Mouse (Mus musculus): Measurements from ENCODE around the gene Cntn4.

Gene Cntn4

DNA sequence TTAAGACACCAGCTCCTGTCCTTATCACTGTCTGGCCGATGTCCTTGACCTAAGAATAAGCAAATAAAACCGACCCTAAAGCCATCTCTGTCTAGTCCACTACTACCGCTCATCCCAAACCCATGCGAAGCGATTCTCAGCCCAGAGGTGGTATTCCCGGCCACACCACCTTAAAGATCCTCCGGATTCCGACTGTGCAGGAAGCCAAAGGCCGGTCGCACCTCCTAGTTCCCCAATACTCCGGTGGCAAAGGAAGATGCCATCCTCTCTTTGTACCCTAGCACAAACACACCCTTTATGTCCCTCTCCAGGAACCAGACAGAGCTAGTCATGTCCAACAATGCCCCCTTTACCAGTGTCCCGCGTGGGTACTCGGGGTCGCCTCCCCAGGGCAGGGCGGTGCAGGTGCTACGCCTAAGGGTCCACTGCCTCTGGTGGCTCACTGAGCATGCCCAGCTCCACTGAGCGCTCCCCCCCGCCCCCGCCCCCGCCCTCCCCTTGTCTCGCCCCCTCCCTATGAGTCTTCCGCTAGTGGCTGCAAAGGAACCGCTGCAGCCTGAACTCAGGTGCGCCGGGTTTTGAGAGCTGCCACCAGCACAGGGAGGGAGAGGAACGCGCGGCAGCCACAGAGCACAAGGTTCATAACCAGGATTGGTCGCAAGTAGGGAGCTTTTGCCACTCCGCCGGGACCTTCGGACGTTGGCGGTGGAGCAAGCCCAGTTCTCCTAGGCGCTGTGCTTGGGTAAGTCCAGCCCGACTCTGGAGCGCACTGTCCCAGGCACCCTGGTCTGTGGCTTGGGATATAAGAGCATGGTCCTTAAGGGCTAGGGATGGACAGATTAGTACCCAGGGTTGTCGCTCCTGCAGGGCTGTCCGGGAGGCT lies at the start of gene Cntn4:
Gene Cntn4, plus strand, starts transcription at position 512 of the 883 bp plus-strand sequence.
- DNase-seq: no peak

DNA sequence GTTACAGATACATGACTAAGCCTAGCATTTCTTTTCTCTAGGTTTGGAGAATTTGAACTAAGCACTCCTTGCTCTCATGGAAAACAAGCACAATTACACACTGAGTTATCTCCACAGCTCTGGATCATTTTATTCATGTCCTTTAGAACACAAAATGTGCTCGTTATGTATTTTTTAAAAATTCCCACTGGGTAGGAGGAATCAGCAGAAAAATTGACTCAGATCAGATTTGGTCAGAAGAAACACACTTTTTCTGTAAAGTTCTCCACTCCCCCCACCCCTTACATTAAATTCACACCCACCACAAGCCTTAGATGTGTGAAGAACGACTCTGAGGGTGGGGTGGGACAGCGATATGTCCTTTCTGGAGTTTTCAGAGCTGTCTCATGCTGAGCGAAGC lies 3.2 kb upstream of the Cntn4 start:
- no peak for DNase-seq

DNA sequence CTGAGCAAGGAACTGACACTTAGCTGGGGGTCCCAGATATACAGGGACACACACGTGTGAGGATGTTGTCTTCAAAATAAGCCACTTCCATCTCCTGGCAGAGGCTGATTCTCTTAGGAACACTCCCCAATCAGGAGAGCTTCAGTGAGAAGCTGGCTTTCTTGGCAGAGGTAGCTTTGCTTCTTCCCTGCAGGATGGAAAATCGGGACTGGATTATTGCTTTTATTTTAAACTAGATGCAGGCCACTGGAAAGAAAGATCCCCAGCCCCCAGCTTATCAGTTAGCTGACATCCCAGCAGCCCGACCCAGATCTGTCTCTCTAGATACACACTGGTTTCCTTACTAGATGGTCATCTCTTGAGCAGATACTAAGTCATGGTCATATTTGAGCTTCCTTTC lies 2.4 kb upstream of the Cntn4 start:
- no peak for DNase-seq

DNA sequence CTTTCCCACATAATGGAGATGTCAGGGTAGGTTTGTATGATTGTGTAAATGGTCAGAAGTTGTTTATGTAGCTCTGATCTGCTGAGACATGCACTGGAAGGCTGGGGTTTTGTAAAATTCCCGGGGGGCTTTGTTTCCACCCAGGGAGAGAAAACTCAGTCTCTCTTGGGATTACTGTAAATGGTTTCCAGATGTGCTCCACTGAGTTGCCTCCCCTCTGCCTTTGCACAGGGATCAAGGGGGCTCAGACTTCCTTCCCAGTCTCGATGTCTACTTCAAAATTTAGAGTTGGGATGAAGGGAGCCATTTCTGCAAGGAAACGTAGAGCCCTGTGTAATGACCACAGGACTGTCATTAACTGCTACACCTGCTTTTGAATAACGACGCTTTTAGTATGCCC lies 823 bp upstream of the Cntn4 start:
- DNase-seq: no peak

DNA sequence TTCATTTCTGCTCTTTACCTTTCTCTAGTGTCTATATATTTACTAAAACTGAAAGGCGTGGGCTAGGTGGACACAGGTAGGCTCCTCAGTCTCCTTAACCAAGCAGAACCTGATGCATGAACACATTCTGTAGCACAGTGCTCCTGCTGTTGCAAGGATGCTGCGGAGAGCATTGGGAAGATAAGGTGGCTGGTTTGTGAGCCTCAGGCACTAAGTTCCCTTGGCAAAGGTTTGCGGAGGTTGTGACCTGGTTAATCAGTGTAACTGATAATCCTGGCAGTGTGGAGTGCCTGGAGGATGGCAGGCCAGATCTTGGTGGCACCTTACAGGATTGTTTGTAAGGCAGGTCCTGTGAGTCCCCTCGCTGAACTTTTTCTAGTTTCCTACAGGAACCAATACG lies 1.3 kb downstream of the Cntn4 start:
- no peak for DNase-seq

DNA sequence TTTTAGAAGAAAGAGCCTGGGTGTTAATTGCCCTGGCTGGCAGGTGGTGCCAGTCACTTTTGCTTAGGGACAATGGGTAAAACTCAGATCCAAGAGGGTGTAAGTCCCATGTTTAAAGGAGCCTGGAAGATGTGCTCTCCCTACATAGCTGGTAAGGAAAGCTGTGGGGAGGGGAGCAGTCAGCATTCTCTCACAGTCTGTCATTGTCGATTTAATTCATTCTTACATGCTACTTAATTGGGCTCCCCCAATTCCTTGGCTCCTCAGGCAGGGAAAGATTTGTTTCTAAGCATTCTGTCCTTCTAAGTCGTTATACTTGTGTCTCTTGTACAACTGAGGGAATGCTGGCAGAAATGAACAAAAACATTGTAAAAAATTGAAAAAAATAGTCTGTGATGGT lies 4.0 kb downstream of the Cntn4 start:
- DNase-seq: no peak

DNA sequence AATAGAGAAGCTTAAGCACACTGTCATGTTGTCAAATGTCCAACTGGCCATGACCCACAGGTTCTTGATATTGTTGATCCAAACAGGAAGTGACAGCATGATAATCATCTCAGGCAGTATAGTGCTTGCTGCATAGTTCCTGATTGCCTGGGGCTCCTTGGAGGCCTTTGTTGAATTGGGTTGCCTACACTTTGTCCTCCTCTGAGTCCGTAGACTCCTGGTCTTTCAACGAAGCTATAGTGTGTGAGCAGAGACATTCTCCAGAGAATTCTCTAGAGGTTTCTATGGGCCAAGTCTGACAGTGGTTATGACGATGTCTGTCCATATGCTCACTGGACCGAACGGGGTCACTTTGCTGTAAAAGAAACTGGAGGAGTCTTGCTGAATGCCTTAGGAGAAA lies 5.8 kb downstream of the Cntn4 start:
- DNase-seq: no peak

DNA sequence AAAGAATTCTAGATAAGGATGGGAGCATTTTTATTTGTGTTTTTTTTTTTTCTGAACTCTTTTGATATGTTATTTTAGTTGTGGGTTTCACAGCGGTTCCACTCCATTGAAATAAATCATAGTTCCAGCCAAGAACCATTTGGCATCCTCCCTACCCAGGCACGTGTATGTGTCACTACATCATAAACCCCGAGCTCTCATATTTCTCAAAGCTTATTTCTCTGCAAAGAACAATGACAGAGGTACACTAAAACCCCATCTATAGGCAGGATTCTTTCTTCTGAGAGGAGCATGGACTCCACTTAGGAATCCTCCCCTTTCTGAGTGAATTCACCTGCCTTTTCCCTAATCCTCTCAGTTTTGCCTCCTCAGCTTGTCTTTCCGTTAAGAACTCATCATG lies 6.7 kb downstream of the Cntn4 start:
- no peak for DNase-seq

DNA sequence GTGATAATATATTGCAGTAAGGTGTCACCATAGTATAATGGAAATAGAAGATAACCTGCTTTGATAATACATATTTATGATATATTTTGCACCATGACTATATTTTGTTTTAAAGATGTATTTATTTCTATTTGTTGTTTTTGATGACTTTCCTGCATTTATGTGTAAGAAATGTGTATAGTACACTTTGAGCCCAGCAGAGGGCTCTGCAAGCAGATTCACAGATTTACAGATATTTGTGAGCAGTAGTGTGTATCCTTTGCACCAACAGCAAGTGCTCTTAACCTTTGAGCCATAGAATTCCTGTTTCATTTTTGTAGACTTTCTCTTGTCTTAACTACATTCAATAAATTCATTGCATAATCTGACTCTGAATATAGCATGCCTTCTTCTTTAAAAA lies 10.7 kb downstream of the Cntn4 start:
- DNase-seq: no peak

DNA sequence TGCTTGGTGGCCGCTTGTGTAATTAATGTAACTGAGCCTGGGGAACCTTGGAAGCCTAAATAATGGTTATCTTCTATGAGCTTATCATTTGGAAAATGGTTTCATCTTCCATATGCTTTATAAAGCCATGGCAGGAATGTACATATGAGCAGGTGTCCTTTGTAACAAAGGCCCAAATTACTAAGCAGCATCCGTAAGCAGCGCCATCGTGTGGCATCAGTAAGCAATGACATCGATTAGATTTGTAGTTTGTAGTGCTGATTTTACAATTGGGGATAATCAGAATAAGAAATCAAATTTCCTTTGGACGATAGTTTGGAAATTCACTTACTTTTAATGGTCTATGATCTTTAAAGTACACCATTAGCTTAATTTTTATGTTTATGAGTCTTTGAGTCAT lies 64.6 kb downstream of the Cntn4 start:
- DNase-seq: no peak

DNA sequence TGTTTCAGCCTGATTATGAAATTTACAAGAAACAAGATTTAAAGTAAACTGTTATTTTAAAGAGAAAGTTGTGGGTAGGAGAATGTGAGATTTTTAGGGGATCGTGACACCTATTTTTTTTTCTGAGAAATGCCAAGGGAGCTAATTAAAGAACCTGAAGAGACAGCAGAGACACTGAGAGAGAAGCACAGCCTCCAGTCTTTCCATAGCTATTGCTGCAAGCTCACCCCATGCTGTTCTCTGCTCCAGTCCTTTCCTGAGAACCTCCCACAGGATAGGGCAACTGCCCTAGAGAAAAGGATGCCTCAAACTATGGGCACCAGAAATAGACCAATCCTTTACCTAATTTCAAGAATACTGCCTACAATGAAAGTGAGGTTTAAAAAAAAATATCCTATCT lies 103.2 kb downstream of the Cntn4 start:
- no peak for DNase-seq

DNA sequence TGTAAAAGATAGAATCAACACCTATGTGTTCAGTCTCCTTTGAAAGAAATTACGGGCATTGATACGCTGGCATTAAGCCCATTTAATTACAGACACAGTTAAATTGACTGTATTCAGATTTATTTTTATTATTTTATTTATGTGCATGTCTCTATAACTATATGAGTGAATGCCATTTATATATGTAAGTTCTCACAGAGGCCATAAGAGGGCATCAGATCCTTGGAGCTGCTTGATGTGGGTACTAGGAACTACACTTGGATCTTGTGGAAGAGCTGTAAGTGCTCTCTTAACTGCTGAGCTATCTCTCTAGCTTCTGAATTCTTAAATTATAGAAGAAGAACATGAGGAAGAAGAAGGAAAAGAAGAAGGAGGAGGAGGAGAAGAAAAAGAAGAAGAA lies 111.0 kb downstream of the Cntn4 start:
- no peak for DNase-seq

DNA sequence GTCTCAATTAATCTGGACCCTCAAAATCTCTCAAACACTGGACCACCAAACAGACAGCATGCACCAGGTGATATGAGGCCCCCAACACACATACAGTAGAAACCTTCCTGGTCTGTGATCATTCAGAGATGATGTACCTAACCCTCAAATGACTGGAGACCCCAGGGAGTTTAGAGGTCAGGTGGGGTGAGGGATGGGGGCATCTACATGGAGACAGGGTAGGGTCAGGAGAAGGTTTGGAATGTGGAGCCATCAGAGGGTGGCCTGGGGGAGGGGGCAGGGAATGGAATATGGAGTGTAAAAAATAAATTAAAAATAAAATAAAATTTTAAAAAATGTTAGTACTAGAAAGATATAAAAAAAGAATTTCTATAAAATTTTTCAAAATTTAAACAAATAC lies 157.6 kb downstream of the Cntn4 start:
- DNase-seq: no peak

DNA sequence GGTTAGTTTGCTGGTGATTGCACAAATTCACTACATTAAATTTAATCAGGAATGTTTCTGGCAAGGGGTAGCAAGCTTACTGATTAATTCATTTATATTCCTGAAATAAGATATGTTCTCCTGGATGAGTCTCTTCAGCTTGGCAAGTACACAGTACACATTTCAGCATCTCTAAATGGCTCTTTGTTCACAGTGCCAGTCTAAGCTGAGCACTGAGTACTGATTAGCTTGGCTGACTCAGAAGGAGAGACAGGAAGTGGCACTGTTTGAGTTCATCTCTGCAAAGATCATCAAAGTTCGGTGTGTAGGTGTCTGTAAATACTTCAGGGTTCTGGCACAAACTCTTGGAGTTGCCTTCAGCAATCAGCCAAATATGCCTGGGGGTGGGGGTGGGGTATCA lies 169.8 kb downstream of the Cntn4 start:
- DNase-seq: no peak

DNA sequence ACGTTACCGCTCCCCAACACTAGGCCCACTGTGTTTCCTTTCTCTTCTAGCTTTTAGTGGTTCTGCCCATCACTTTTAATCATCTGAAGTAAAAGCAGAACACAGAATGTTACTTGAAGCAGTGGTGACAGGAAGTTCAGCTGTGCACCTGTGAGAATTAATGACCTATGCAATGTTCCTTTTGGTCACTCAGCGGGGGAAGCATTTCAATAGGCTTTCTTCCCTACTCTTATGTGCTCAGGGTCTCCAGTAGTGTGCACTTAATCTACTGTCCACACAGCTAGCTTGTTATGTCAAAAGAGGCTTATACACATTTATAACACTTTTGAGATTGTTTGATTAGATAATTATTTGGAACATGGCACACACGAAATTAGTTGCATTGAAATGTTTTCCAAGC lies 215.4 kb downstream of the Cntn4 start:
- DNase-seq: no peak

DNA sequence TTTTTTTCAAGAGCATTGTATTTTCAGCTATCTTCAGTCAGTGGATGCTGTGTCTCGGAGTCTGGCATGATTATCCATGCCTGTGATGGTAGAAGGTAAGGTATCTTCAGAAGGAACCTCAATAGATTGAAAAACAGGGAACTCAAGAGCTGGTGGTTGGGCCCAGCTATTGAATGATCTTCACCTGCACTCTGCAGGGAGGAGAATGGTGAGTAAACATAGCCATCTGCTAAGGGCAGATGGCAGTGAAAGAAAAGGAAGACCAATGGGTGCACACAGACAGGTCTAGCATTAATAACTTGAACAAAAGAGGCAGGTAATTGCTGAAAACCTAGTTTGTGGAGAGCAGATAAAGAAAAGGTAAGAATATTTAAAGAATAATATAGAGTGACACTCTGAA lies 261.0 kb downstream of the Cntn4 start:
- no peak for DNase-seq

DNA sequence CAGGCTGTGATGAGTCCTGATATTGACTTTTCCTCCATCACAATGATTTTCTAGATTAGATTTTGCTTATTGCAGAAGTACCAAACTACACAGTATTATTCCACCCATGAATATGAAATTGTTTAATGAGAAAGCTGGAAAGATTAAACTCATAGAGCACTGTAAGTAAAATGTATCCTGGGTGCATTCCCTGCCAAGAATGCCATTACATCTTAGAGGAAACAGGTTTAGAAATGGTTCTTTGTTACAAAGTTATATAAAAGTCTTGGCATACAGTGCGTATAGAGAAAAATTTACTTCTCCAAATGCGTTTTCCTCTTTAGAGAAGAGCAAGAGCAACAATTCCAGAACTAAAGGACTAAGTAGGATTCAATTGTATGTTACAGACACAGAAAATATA lies 261.8 kb downstream of the Cntn4 start:
- DNase-seq: no peak

DNA sequence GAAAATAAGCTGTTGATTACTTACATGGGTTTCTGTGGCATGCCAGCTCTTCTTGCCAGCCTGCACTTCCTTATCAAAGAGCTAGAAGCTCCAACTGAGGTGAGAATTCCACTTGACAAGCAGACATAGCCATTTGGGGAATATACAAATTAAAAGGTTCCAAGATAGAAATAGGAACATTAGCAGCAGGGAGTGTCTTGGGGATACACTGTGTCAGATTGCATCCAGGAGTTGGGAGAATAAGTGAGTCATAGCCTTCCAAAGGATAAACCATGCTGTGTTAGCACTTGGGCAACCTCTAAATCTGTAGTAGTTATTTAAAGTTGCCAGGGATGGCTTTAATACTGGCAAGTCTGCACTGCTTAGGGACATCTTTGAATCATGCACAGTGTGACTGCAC lies 263.1 kb downstream of the Cntn4 start:
- DNase-seq: no peak

DNA sequence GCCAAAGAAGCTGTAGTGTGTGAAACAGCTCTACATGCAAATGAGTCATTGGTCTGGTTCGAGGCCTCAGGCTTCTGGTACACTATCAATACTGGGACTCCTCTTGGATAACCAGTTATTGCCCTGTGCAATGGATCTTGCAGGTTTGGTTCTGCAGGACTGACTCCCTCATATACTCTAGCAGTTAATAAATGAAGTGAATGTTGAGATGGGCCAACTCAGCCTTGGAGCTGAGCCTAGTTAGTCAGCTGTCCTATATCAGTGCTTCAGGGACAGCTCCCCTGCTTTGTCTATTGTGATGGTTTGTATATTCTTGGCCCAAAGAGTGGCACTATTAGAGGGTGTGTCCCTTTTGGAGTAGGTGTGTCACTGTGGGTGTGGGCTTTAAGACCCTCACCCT lies 314.0 kb downstream of the Cntn4 start:
- no peak for DNase-seq

DNA sequence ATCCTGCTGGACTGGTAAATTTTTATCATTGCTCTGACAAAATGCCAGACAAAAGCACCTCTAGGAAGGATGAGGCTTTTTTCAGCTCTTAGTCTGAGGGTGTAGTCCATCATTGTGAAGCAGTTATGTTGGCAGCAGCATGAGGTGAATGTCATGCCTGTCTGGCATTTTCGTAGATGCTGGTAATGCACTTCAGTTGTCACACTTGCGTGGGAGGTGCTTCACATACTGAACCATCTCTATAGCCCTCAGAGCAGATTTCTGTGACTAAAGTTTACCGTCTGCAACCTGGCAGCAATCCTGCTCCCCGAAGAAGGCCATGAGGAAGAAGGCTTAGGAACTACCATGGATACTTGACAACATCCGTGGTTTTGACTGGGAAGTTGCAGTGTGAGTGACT lies 335.6 kb downstream of the Cntn4 start:
- no peak for DNase-seq

DNA sequence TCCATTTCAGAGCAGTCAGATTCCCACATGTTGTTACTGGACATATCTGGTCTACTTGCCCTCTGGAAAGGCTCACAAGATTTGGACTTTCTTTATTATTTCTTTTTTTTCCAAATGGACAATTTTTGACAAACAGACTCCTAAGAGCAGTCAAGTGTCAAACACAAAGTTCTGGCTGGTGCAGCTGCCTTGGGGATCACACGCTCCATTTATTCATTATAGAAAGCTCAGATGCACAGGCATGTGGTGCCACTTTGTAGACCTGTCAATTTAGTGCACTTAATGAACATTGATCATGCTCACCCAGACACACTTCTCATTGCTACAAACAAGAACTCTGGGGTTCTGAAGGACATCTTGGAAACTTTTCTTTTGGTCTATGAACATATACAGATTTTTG lies 337.7 kb downstream of the Cntn4 start:
- DNase-seq: no peak

DNA sequence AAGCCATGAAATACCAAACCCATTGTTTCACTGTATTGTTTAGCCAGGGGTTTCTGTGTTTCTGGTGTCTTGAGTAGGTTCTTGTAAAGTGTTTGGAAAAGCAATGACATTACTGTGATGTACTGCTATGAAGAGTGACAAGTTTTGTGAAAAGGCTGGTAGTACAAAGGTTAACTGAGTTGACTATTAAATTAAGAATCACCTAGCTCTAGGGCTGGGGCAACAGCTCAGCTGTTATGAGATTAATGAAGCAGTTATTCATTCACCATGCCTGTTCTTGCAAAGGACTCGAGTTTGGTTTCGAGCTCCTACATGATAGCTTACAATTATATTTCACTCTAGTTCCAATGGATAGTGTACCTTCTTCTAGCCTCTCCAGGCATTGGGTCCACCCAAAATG lies 371.4 kb downstream of the Cntn4 start:
- DNase-seq: peak; percentile 81

DNA sequence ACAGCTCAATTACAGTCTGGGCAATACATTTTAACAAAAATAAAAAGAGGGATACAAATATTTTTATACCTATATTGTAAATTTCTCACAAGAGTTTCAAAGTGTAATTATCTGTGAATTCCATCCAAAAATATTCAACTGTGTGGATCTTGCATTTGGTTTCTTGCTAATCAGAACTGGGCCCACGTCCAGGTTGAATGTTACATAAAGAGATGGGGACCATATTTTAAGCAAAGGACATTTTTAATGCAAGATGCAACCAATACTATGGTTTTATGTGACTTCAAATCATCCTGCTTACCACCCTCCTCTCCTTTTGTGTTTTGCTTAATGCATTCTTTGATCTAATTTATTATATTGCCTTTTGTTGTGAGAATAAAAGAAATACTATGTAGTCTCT lies 378.7 kb downstream of the Cntn4 start:
- no peak for DNase-seq

DNA sequence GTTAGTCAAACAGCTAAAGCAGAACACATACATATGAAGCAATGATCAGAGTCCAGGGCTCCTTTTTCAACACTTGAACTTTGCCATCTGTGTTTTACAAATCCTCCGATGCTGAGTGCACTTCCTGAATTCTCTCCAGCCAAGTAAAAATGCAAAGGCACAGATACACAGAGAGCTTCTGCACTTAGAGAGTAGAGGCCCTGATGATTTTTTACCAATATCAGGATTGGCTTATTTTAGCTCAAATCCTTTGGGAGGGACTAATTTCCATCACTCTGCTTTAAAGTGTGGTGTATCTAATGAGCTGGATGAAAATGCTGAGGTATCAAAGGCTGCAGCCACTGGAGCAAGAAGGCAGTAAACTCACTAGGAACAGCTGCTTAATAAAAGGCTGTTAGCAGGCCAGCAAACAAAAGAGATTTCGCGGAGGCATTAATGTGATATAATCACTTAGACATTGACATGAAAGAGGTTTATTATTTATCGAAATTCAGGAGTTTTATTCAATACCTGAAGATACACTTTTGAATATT lies 400.7 kb downstream of the Cntn4 start:
- DNase-seq: peak; percentile 2

DNA sequence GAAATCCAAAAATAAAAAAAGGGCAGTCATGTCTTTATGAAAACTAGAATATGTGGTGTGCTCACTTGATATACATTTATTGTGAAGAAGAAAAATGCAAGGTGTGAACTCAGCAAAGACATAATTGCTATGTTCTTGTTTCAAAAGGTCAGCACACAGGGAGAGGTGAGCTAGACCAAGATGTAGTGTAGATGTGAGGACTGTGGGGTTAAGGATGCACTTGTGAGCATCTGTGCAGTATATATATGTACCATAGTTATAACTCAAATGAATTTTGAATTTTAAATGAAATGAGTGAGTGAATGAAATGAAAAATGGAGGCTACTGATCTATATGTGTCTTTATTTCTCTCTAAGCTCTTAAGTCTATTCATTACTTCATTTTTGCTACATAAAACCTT lies 401.2 kb downstream of the Cntn4 start:
- no peak for DNase-seq

Measured in kidney, adult 9 months (tissue).